Mouse (Mus musculus) B cell, adult 67 days (primary cell): ENCODE results near the gene Slc26a3. TPM values are rescaled to one million over a fixed set of nuclear protein-coding genes. Genes with fewer than 3 reads are reported as not detected.

Experiments used
- total RNA-seq, 2 experiments: library from RNA; stranded (reverse); gene quantifications; 4 replicates each; pipeline ENCODE4 v1.2.4; 2023

The Slc26a3 gene
- total RNA-seq = not detected

GRCm38 (mm10) chr12:31390571-31390970 is at the start of gene Slc26a3:
TSS of gene Slc26a3 (plus strand) at chr12:31390871.

DNA sequence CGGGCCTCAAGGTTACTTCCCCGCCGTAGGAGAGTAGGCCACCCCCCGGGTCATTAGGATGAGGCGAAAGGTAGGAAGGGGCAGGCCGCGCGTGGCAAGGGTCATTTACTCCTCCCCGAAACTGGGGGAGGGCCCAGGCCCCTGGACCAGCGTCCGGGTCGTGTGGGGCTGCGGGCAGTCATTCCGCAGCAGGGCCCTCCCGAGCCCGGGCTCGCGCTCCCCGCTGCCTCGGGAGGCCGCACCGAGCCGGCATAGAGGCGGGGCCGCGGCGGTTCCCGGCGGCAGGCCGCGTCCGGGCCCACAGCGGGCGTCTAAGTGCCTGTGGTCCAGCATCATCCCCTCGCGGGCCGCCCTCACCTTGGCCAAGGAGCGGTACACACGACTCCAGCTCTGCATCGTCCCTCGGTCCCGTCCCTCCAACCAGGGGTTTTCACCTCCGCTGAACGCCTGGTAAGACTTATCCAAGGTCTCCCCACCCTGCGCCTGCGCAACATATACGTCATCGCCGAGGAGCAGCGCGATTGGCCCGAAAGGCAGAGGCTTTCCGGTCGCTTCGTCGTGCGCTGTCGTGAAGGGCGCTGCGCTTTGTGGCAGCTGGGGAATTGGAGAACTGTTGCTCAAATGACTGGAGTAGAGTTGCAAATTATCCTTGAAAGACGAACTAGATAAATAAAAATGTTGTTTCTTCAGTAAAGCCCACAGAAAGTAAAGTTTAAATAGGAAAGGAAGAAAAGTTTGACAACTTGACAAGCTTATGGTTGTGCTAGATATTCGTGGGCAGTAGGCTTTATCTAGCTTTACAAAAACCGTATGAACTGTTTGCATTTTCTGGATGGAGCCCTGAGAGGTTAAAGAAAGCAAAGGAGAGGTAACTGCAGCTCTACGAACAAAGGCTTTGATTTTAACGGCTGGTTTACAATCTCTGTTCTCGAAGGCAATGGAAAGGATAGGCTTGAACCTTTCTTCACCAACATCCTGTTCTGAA is 39.4 kb upstream of the Slc26a3 start, which contains the start of gene Dld:
Gene Dld (minus strand): TSS at position 510 of the 985 bp plus-strand sequence.

GRCm38 (mm10) chr12:31499314-31500131 is 108.9 kb downstream of the Slc26a3 start, which contains the start of gene Cbll1:
TSS of gene Cbll1 (minus strand) at chr12:31499616.

Other genes starting within 250 kb of the Slc26a3 start
- gene Gm6993, start 150.1 kb upstream of the Slc26a3 start, total RNA-seq = not detected
- not detected for gene Lamb1, start 125.6 kb upstream of the Slc26a3 start, total RNA-seq
- 10 to 100 TPM; 61.8 to 69.1 TPM for gene Dld, start 39.4 kb upstream of the Slc26a3 start, total RNA-seq
- gene Cbll1, start 108.7 kb downstream of the Slc26a3 start, total RNA-seq = 10 to 100 TPM; 36.7 to 41.2 TPM
- not detected for gene Slc26a4, start 169.1 kb downstream of the Slc26a3 start, total RNA-seq
- gene Bcap29, start 243.8 kb downstream of the Slc26a3 start, total RNA-seq = 10 to 100 TPM; 35.0 to 36.3 TPM